Mouse (Mus musculus) bone marrow, adult 2 months (tissue): ENCODE data around the gene Prmt1.

ENCODE experiments used
- CTCF ChIP-seq: fragments of 200-500 bp; IDR thresholded peaks from 2 replicates; pipeline ENCODE4 v1.5.1; 2011; ENCODE audit warnings: low read length, control low read depth; ENCODE audit not compliant: control insufficient read depth, insufficient read depth
- POLR2A ChIP-seq: fragments of 200-500 bp; IDR thresholded peaks from 2 replicates; pipeline ENCODE4 v1.6.1; 2011; ENCODE audit warnings: low read depth, mild to moderate bottlenecking, control low read depth, low read length, borderline replicate concordance; ENCODE audit not compliant: control insufficient read depth

DNA sequence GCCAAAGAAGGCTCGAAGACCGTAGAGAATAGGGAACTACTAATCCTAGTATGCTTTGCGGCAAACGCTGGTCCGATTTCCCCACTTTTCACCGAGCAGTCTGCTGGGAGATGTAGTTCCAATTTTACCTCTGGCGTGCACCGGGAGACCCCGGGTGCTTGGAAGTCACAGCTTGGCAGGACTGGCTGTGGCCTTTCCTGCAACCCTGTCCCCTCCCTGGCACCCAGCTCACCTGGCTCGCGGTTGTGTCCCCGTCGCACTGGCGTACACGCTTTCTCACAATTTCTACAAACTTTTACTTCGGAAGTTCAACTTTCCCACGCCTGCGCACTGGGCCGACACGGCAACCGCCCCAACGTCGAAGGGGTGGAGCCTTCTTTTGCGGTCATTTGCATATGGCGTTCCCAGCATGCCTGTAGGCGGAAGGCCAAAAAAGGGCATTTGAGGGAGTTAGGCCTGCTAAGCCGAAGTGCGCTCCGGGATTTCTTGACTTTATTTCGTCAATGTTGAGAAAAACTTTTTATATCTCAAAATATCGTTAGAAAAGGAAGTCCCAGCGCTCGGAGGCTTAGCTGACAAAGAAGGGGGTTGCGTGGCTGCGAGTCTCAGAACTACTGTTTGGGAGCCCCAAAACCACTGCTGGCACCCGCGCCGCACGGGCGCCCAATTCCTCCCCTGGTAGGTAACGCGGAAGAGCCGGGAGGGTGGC, 11.0 kb upstream of the Prmt1 start, which contains the start of gene Irf3:
- TF ChIP-seq POLR2A (peak; percentile 38; the same call in 1 of the 2 replicates), CTCF (peak; percentile 11; the same call in 1 of the 2 replicates)
